Mouse (Mus musculus): Measurements from ENCODE around the gene Nepn. TPM values are rescaled to one million over a fixed set of nuclear protein-coding genes. Genes with fewer than 3 reads are reported as not detected.

Gene Nepn
- not detected in 2 replicates for polyA plus RNA-seq (2012)

GRCm38 (mm10) chr10:52388922-52389430, at the start of gene Nepn:
Gene Nepn, plus strand, starts transcription at chr10:52388972.

GRCm38 (mm10) chr10:52358467-52358866, 30.3 kb upstream of the Nepn start, which contains the start of gene Gm26741:
Gene Gm26741, plus strand, starts transcription at chr10:52358767.

GRCm38 (mm10) chr10:52381845-52382591, 6.8 kb upstream of the Nepn start, which contains the start of gene Gopc:
Gene Gopc, minus strand, starts transcription at chr10:52382124.

GRCm38 (mm10) chr10:52417299-52417997, 28.7 kb downstream of the Nepn start, which contains the start of gene Nus1:
Gene Nus1, plus strand, starts transcription at chr10:52417547.

Other genes with a start within 250 kb of the Nepn start
- gene Ros1, start 193.7 kb upstream of the Nepn start, polyA plus RNA-seq (2012) = not detected in 2 replicates
- gene Dcbld1, start 155.4 kb upstream of the Nepn start, polyA plus RNA-seq (2012) = 0.06 and 0.12 TPM in 2 replicates
- not detected in 2 replicates for gene Gm26741, start 30.2 kb upstream of the Nepn start, polyA plus RNA-seq (2012)
- gene Gopc, start 6.8 kb upstream of the Nepn start, polyA plus RNA-seq (2012) = 2.0 and 2.4 TPM in 2 replicates
- gene Nus1, start 28.6 kb downstream of the Nepn start, polyA plus RNA-seq (2012) = 18.1 and 18.4 TPM in 2 replicates

Data from megakaryocyte-erythroid progenitor cell, adult 5 weeks (primary cell).